Mouse (Mus musculus) MEL (cell line): ENCODE results near the gene 4933428G20Rik. TPM values are rescaled to one million over a fixed set of nuclear protein-coding genes. Genes with fewer than 3 reads are reported as not detected.

ENCODE experiments used
- DNase-seq: peaks from one replicate; pipeline ENCODE4 v3.0.0; 2011; ENCODE audit warnings: low read depth, low spot score
- H3K27ac ChIP-seq: 2 replicates; pipeline ENCODE4 v1.5.1; 2012; ENCODE audit warnings: low read depth, mild to moderate bottlenecking, control low read depth, low read length, moderate library complexity; ENCODE audit not compliant: control insufficient read depth
- H3K27me3 ChIP-seq, 2 experiments: fragments of 150-350 bp in 1 of 2; sonication (generic) in 1 of 2; 2 replicates each; pipeline ENCODE4 v1.6.1; 2012; ENCODE audit warnings: low read length in 2 of 2, mild to moderate bottlenecking in 2 of 2, improper control_type of control experiment in 1 of 2, moderate library complexity in 1 of 2; ENCODE audit not compliant: insufficient read depth in 2 of 2, control insufficient read depth in 1 of 2
- H3K36me3 ChIP-seq, 2 experiments: 2 replicates each; pipeline ENCODE4 v1.6.1; 2012 to 2014; ENCODE audit warnings: low read length in 2 of 2, improper control_type of control experiment in 1 of 2, inconsistent platforms in 1 of 2, mild to moderate bottlenecking in 1 of 2; ENCODE audit not compliant: insufficient read depth in 2 of 2, control insufficient read depth in 1 of 2
- H3K4me1 ChIP-seq, 2 experiments: fragments of 150-350 bp in 1 of 2; sonication (generic) in 1 of 2; 2 replicates each; pipeline ENCODE4 v1.6.1; 2012; ENCODE audit warnings: low read length in 2 of 2, improper control_type of control experiment in 1 of 2, mild to moderate bottlenecking in 1 of 2; ENCODE audit not compliant: insufficient read depth in 2 of 2, control insufficient read depth in 1 of 2
- H3K4me3 ChIP-seq, 2 experiments: fragments of 150-350 bp in 1 of 2; sonication (generic) in 1 of 2; 2 replicates each; pipeline ENCODE4 v1.5.1; 2012; ENCODE audit warnings: low read depth in 2 of 2, low read length in 2 of 2, mild to moderate bottlenecking in 2 of 2, moderate library complexity in 2 of 2, control low read depth in 1 of 2, improper control_type of control experiment in 1 of 2; ENCODE audit not compliant: control insufficient read depth in 1 of 2, insufficient read depth in 1 of 2
- H3K79me2 ChIP-seq: 2 replicates; pipeline ENCODE4 v1.6.1; 2012; ENCODE audit warnings: mild to moderate bottlenecking, low read length, moderate library complexity; ENCODE audit not compliant: control insufficient read depth, poor library complexity, insufficient read depth
- H3K9ac ChIP-seq: 2 replicates; pipeline ENCODE4 v1.6.1; 2012; ENCODE audit warnings: low read depth, mild to moderate bottlenecking, control low read depth, low read length, moderate library complexity; ENCODE audit not compliant: control insufficient read depth, poor library complexity, severe bottlenecking
- H3K9me3 ChIP-seq: fragments of 150-350 bp; sonication (generic); replicated peaks from 2 replicates; pipeline ENCODE4 v1.6.1; 2012; ENCODE audit warnings: mild to moderate bottlenecking, low read length, improper control_type of control experiment, moderate library complexity; ENCODE audit not compliant: insufficient read depth
- BHLHE40 ChIP-seq: IDR thresholded peaks from 2 replicates; pipeline ENCODE4 v1.6.1; 2012; ENCODE audit warnings: low read depth, mild to moderate bottlenecking, inconsistent platforms, low read length, improper control_type of control experiment, borderline replicate concordance
- CHD1 ChIP-seq: IDR thresholded peaks from 2 replicates; pipeline ENCODE4 v1.6.1; 2012; ENCODE audit warnings: low read depth, mild to moderate bottlenecking, inconsistent platforms, low read length, improper control_type of control experiment
- CHD2 ChIP-seq: IDR thresholded peaks from 2 replicates; pipeline ENCODE4 v1.6.1; 2011; ENCODE audit warnings: low read length, improper control_type of control experiment
- CTCF ChIP-seq, 3 experiments: IDR thresholded peaks in 2 of 3; conservative IDR thresholded peaks in 1 of 3; 2 replicates each; pipeline ENCODE4 v1.5.1; 2011 to 2012; ENCODE audit warnings: low read length in 3 of 3, low read depth in 2 of 3, mild to moderate bottlenecking in 2 of 3, improper control_type of control experiment in 1 of 3, inconsistent platforms in 1 of 3, mixed read lengths in 1 of 3, moderate library complexity in 1 of 3; ENCODE audit not compliant: control insufficient read depth in 1 of 3, insufficient read depth in 1 of 3, poor library complexity in 1 of 3, severe bottlenecking in 1 of 3
- E2F4 ChIP-seq: IDR thresholded peaks from 2 replicates; pipeline ENCODE4 v1.6.1; 2011; ENCODE audit warnings: low read depth, low read length, improper control_type of control experiment, borderline replicate concordance
- EP300 ChIP-seq, 2 experiments: IDR thresholded peaks; 2 replicates each; pipeline ENCODE4 v1.6.1; 2011; ENCODE audit warnings: improper control_type of control experiment in 2 of 2, low read length in 2 of 2, low read depth in 1 of 2, mild to moderate bottlenecking in 1 of 2
- ETS1 ChIP-seq: IDR thresholded peaks from 2 replicates; pipeline ENCODE4 v1.6.1; 2012; ENCODE audit warnings: low read depth, mild to moderate bottlenecking, inconsistent platforms, low read length, improper control_type of control experiment, moderate library complexity
- GATA1 ChIP-seq: IDR thresholded peaks from 2 replicates; pipeline ENCODE4 v1.6.1; 2011; ENCODE audit warnings: low read depth, low read length, improper control_type of control experiment
- HCFC1 ChIP-seq: IDR thresholded peaks from 2 replicates; pipeline ENCODE4 v1.6.1; 2012; ENCODE audit warnings: low read depth, mild to moderate bottlenecking, inconsistent platforms, low read length, improper control_type of control experiment, moderate library complexity
- JUND ChIP-seq: IDR thresholded peaks from 2 replicates; pipeline ENCODE4 v1.6.1; 2011; ENCODE audit warnings: low read depth, mild to moderate bottlenecking, improper control_type of control experiment, low read length
- MAFK ChIP-seq: IDR thresholded peaks from 2 replicates; pipeline ENCODE4 v1.6.1; 2011; ENCODE audit warnings: low read depth, mild to moderate bottlenecking, low read length, improper control_type of control experiment, borderline replicate concordance
- MAX ChIP-seq: IDR thresholded peaks from 2 replicates; pipeline ENCODE4 v1.6.1; 2011; ENCODE audit warnings: low read length, improper control_type of control experiment
- MAZ ChIP-seq: IDR thresholded peaks from 2 replicates; pipeline ENCODE4 v1.6.1; 2012; ENCODE audit warnings: low read depth, mild to moderate bottlenecking, inconsistent platforms, low read length, improper control_type of control experiment
- MEF2A ChIP-seq: IDR thresholded peaks from 2 replicates; pipeline ENCODE4 v1.6.1; 2014; ENCODE audit warnings: low read depth, mild to moderate bottlenecking, inconsistent platforms, low read length, improper control_type of control experiment; ENCODE audit not compliant: poor library complexity, insufficient replicate concordance, severe bottlenecking; ENCODE audit errors: extremely low read depth
- MXI1 ChIP-seq: IDR thresholded peaks from 2 replicates; pipeline ENCODE4 v1.6.1; 2011; ENCODE audit warnings: mild to moderate bottlenecking, low read depth, low read length, improper control_type of control experiment
- MYB ChIP-seq: IDR thresholded peaks from 2 replicates; pipeline ENCODE4 v1.6.1; 2011; ENCODE audit warnings: mild to moderate bottlenecking, low read depth, low read length, improper control_type of control experiment
- NELFE ChIP-seq: IDR thresholded peaks from 2 replicates; pipeline ENCODE4 v1.6.1; 2011; ENCODE audit warnings: low read depth, low read length, improper control_type of control experiment
- POLR2A ChIP-seq, 2 experiments: IDR thresholded peaks; 2 replicates each; pipeline ENCODE4 v1.6.1; 2011 to 2012; ENCODE audit warnings: low read length in 2 of 2, mild to moderate bottlenecking in 2 of 2, control low read depth in 1 of 2, improper control_type of control experiment in 1 of 2, low read depth in 1 of 2, moderate library complexity in 1 of 2; ENCODE audit not compliant: control insufficient read depth in 1 of 2, insufficient read depth in 1 of 2, poor library complexity in 1 of 2
- RAD21 ChIP-seq: IDR thresholded peaks from 2 replicates; pipeline ENCODE4 v1.6.1; 2011; ENCODE audit warnings: mild to moderate bottlenecking, low read depth, low read length, improper control_type of control experiment
- RCOR1 ChIP-seq: IDR thresholded peaks from 2 replicates; pipeline ENCODE4 v1.6.1; 2012; ENCODE audit warnings: low read depth, mild to moderate bottlenecking, inconsistent platforms, low read length, improper control_type of control experiment
- SIN3A ChIP-seq: IDR thresholded peaks from 2 replicates; pipeline ENCODE4 v1.6.1; 2012; ENCODE audit warnings: low read length, improper control_type of control experiment, inconsistent platforms
- SMC3 ChIP-seq: IDR thresholded peaks from 2 replicates; pipeline ENCODE4 v1.6.1; 2011; ENCODE audit warnings: low read depth, low read length, improper control_type of control experiment
- TCF12 ChIP-seq: IDR thresholded peaks from 2 replicates; pipeline ENCODE4 v1.6.1; 2014; ENCODE audit warnings: low read depth, mild to moderate bottlenecking, inconsistent platforms, low read length, improper control_type of control experiment, moderate library complexity
- UBTF ChIP-seq: IDR thresholded peaks from 2 replicates; pipeline ENCODE4 v1.6.1; 2012; ENCODE audit warnings: low read depth, mild to moderate bottlenecking, inconsistent platforms, low read length, improper control_type of control experiment, moderate library complexity, borderline replicate concordance; ENCODE audit not compliant: insufficient read depth
- USF1 ChIP-seq: IDR thresholded peaks from 2 replicates; pipeline ENCODE4 v1.6.1; 2014; ENCODE audit warnings: low read depth, mild to moderate bottlenecking, inconsistent platforms, low read length, improper control_type of control experiment, moderate library complexity
- USF2 ChIP-seq, 2 experiments: IDR thresholded peaks; 2 replicates each; pipeline ENCODE4 v1.6.1; 2011 to 2012; ENCODE audit warnings: improper control_type of control experiment in 2 of 2, low read length in 2 of 2, borderline replicate concordance in 1 of 2, inconsistent platforms in 1 of 2, low read depth in 1 of 2, mild to moderate bottlenecking in 1 of 2; ENCODE audit not compliant: insufficient read depth in 1 of 2
- ZKSCAN1 ChIP-seq: IDR thresholded peaks from 2 replicates; pipeline ENCODE4 v1.6.1; 2012; ENCODE audit warnings: low read depth, mild to moderate bottlenecking, inconsistent platforms, low read length, improper control_type of control experiment, moderate library complexity
- ZNF384 ChIP-seq: IDR thresholded peaks from 2 replicates; pipeline ENCODE4 v1.6.1; 2012; ENCODE audit warnings: low read depth, mild to moderate bottlenecking, inconsistent platforms, low read length, improper control_type of control experiment
- polyA plus RNA-seq, 2 experiments: library from polyadenylated mRNA; stranded (reverse) in 1 of 2; unstranded in 1 of 2; fragments of >175 nt in 1 of 2; fragments of >200 nt in 1 of 2; gene quantifications; 2 replicates each; pipeline versions ENCODE4 v1.2.1 to v1.2.4; 2012; ENCODE audit warnings: low replicate concordance in 2 of 2, low read depth in 1 of 2; ENCODE audit not compliant: insufficient read length in 2 of 2, insufficient read depth in 1 of 2, missing spikeins in 1 of 2
- total RNA-seq: library from RNA; depleted of rRNA; stranded (reverse); fragments of 300-350 nt; gene quantifications from 2 replicates; pipeline ENCODE4 v1.2.3, GENCODE M21; 2012

Gene 4933428G20Rik
- total and polyA plus RNA-seq, 3 experiments, result 0.15 TPM; not detected in 2

DNA sequence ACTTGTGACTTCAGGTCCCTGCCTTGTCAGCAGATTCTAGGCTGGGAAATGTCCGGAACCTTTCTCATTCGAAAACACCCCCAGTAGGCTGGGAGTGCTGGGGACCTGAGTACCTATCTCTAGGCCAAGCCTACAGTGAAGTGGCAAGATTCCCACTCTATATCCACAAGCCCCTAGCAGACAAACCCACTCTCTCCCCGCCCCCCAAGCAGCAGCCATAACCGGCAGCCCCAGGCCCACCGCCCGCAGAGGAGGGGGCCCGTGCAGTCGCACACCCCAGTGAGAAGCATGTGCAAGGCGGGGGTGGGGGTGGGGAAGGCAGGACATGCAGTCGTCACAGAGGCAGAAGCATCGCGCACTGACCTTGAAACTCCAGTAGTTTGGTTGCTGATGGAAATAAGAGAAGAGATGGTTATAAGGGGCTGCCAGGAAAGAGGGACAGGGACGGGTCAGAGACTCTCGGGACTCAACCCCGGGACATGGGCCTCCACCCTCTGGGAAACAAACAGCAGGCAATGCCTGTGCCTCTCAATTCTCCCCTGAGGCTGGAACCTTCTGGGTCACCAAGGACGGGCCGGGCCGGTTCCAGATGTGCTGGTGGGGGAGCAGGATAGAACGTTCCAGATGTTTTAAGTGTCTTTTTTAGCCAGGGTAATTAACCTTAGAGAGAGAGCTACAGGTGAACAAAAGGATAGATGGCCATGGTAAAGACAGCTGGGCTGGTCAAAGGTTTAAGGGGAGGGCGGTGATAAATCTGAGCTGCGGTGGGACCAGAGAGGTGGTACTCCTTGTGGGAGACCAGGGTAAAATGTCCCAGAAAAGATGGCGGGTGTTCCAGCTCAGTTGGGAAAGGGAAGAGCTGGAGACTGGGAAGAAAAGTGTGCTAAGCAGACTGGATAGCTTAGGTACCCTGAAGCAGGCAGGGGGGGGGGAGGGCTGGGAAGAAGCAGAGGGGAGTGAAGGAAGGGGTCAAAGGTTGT is 42.3 kb upstream of the 4933428G20Rik start:
- no peak overlapping the region for H3K27ac ChIP-seq
- no peak overlapping the region for H3K4me3 ChIP-seq
- no peaks in the 10 kb centered on the region for H3K9me3 ChIP-seq
- H3K4me1 ChIP-seq, result peaks cover 0 to 8% of the 10 kb centered on the region in 2 experiments; a peak in 2 of 4 replicates
- H3K27me3 ChIP-seq, result peaks cover 12 to 26% of the 10 kb centered on the region in 2 experiments
- H3K9ac ChIP-seq, result no peak overlapping the region
- H3K79me2 ChIP-seq, result no peaks in the 10 kb centered on the region
- no peak for TF ChIP-seq USF1
- TF ChIP-seq CHD2, result no peak
- TF ChIP-seq MXI1, result no peak
- TF ChIP-seq MAX, result no peak
- no peak for TF ChIP-seq SMC3
- TF ChIP-seq MAFK, result no peak
- no peak for TF ChIP-seq MAZ
- no peak for TF ChIP-seq CTCF (IDR thresholded peaks at IDR 0.05 in 2 of 3, conservative IDR thresholded peaks at IDR 0.05 in 1 of 3; ENCODE audit: control insufficient read depth in 1 of 3, insufficient read depth in 1 of 3, low read depth in 2 of 3, low read length in 3 of 3, poor library complexity in 1 of 3, severe bottlenecking in 1 of 3)
- TF ChIP-seq USF2 (IDR thresholded peaks at IDR 0.05; ENCODE audit: borderline replicate concordance in 1 of 2, insufficient read depth in 1 of 2, low read depth in 1 of 2, low read length in 2 of 2), result no peak
- TF ChIP-seq, all 39 proteins: peak for 0
- DNase-seq, result no peak
- peaks cover 0 to 6% of the 10 kb centered on the region in 2 experiments; a peak in 2 of 4 replicates for H3K36me3 ChIP-seq

DNA sequence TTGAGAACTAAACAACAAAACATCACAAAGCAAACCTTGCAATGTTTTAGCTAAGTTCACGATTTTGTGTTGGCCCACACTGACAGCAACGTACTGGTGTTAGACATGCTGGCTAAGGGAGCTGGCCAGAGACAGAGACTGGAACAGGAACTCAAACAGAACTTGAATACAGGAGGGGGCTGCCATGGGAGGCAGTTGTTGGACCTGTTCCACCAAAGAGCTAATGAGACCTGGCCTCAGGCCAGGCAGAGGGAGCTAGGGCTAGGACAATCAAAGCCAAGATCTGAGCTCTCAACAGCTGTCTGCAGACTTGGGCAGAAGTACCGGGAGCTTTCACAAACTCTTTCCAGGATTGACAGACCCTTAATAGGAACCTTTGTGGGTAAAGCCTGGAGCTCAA is 40.5 kb upstream of the 4933428G20Rik start:
- no peak overlapping the region for H3K9ac ChIP-seq
- H3K4me1 ChIP-seq, result peaks cover 0 to 8% of the 10 kb centered on the region in 2 experiments; a peak in 2 of 4 replicates
- DNase-seq, result peak; percentile 64
- H3K79me2 ChIP-seq, result no peaks in the 10 kb centered on the region
- H3K9me3 ChIP-seq, result no peaks in the 10 kb centered on the region
- H3K4me3 ChIP-seq, result 0 out of 4 replicates have a peak overlapping the region, but pooled peaks of 1 of the 2 experiments have one; percentile 9
- H3K27me3 ChIP-seq, result peaks cover 4 to 12% of the 10 kb centered on the region in 2 experiments
- H3K27ac ChIP-seq, result no peak overlapping the region; the same call in 1 of the 2 replicates
- peaks cover 0 to 6% of the 10 kb centered on the region in 2 experiments; a peak in 2 of 4 replicates for H3K36me3 ChIP-seq
- TF ChIP-seq MAZ (no peak), SMC3 (no peak), HCFC1 (no peak), MYB (no peak), ZKSCAN1 (no peak), MAX (no peak), E2F4 (no peak), BHLHE40 (no peak), ZNF384 (no peak), JUND (no peak), UBTF (no peak), POLR2A (IDR thresholded peaks at IDR 0.05; ENCODE audit: control insufficient read depth in 1 of 2, insufficient read depth in 1 of 2, low read depth in 1 of 2, low read length in 2 of 2, poor library complexity in 1 of 2) (no peak), TCF12 (no peak), RAD21 (no peak), EP300 (IDR thresholded peaks at IDR 0.05; ENCODE audit: low read depth in 1 of 2, low read length in 2 of 2) (peak in 1 of 2 experiments; percentile 5; a peak in 1 of 4 replicates), CHD1 (no peak), RCOR1 (no peak), MXI1 (no peak), SIN3A (peak; percentile 29; the same call in 1 of the 2 replicates), ETS1 (peak; percentile 24; the same call in 1 of the 2 replicates), NELFE (no peak), USF1 (no peak), CHD2 (no peak), GATA1 (0 out of 2 replicates have a peak, but pooled peaks have one; percentile 2), MEF2A (no peak)
